8 mouse cellular contexts compared by ENCODE assay signal in genomic region chr7:119185181-119185940, GRCm38 (mm10). TPM values are rescaled to one million over a fixed set of nuclear protein-coding genes. Genes with fewer than 3 reads are reported as not detected.
DNase-seq lines count a peak whose midpoint lies in the region; ATAC-seq and TF ChIP-seq lines count a peak whose summit lies in the region.

No protein-coding gene starts in this region.

- ATAC-seq in hindbrain, embryonic 13.5 days (ENCODE audit: low FRiP score), result peak; percentile 65
- peak; percentile 52; the same call in 1 of the 2 replicates for ATAC-seq in neural tube, embryonic 12.5 days (ENCODE audit: low FRiP score, low read depth)
- no peak for ATAC-seq in monocyte, adult 5-6 weeks (replicated peaks; ENCODE audit: insufficient number of reproducible peaks, low FRiP score, low TSS enrichment, poor library complexity, severe bottlenecking)

- H3K4me3 ChIP-seq in layer of hippocampus, adult 2 months, result peak overlapping the region; percentile 61
- peak overlapping the region; percentile 66 for H3K4me3 ChIP-seq in hindbrain, embryonic 13.5 days
- H3K4me3 ChIP-seq in neural tube, embryonic 12.5 days, result peak overlapping the region; percentile 51

- H3K27ac ChIP-seq in layer of hippocampus, adult 2 months, result no peak overlapping the region
- peak overlapping the region; percentile 92 for H3K27ac ChIP-seq in hindbrain, embryonic 13.5 days
- H3K27ac ChIP-seq in neural tube, embryonic 12.5 days, result no peak overlapping the region

- peaks cover 39% of the 10 kb centered on the region for H3K4me1 ChIP-seq in hindbrain, embryonic 13.5 days (replicated peaks)
- H3K4me1 ChIP-seq in neural tube, embryonic 12.5 days, result peaks cover 16% of the 10 kb centered on the region; the same call in 1 of the 2 replicates

- peaks cover 47% of the 10 kb centered on the region for H3K27me3 ChIP-seq in hindbrain, embryonic 13.5 days
- H3K27me3 ChIP-seq in neural tube, embryonic 12.5 days (replicated peaks), result peaks cover 30% of the 10 kb centered on the region

- DNase-seq in layer of hippocampus, adult 2 months (ENCODE audit: low spot score in 2 of 2), result no peak
- DNase-seq in layer of hippocampus, postnatal 14 days (ENCODE audit: low spot score in 2 of 2), result no peak
- peak; percentile 30 for DNase-seq in embryo, embryonic 11 days
- DNase-seq in adrenal gland, postnatal 14 days, result no peak
- DNase-seq in adrenal gland, postnatal 36 days, result no peak

- H3K9me3 ChIP-seq in hindbrain, embryonic 13.5 days, result no peaks in the 10 kb centered on the region
- no peaks in the 10 kb centered on the region for H3K9me3 ChIP-seq in neural tube, embryonic 12.5 days

- no peak for TF ChIP-seq CTCF in layer of hippocampus, adult 2 months (conservative IDR thresholded peaks at IDR 0.05)

- no peaks in the 10 kb centered on the region for H3K36me3 ChIP-seq in hindbrain, embryonic 13.5 days
- H3K36me3 ChIP-seq in neural tube, embryonic 12.5 days, result no peaks in the 10 kb centered on the region

- WGBS in hindbrain, embryonic 13.5 days, result 2% methylated on average over 23 of the region's 23 CpGs
- WGBS in neural tube, embryonic 12.5 days, result 3% methylated on average over 23 of the region's 23 CpGs

- H3K4me2 ChIP-seq in hindbrain, embryonic 13.5 days, result peak overlapping the region; percentile 66
- peak overlapping the region; percentile 86 for H3K4me2 ChIP-seq in neural tube, embryonic 12.5 days (replicated peaks)

- H3K9ac ChIP-seq in hindbrain, embryonic 13.5 days, result peak overlapping the region; percentile 82
- peak overlapping the region; percentile 62 for H3K9ac ChIP-seq in neural tube, embryonic 12.5 days

RNA-seq across cellular contexts. Expression of gene Gpr139, which starts 1.0 kb away (rescaled TPM):
- under 1 TPM; 0.54 to 0.91 TPM for total RNA-seq in layer of hippocampus, adult 2 months (2021)
- 1 to 10 TPM; 3.5 to 3.8 TPM for total RNA-seq in layer of hippocampus, postnatal 14 days (2021)
- 6.5 and 7.0 TPM in 2 replicates for polyA plus RNA-seq in hindbrain, embryonic 13.5 days (2015; fragmentation: Nextera tagmentation; extraction: Ambion mirVana)
- 1.8 and 1.9 TPM in 2 replicates for polyA plus RNA-seq in neural tube, embryonic 12.5 days (2016; fragmentation: Nextera tagmentation; extraction: Ambion mirVana)
- 0.21 TPM in 1 of 3 replicates, not detected in the others for total RNA-seq in monocyte, adult 5-6 weeks (2017)
- total RNA-seq in adrenal gland, postnatal 14 days (2021), result not detected in 2 replicates
- not detected for total RNA-seq in adrenal gland, postnatal 36 days (2021)
